Mouse (Mus musculus) heart, adult 11 months (tissue): ENCODE measurements around the gene Bicdl1.

Experiments used
- DNase-seq: peaks from one replicate; pipeline ENCODE4 v3.0.0; 2022

Gene Bicdl1

DNA sequence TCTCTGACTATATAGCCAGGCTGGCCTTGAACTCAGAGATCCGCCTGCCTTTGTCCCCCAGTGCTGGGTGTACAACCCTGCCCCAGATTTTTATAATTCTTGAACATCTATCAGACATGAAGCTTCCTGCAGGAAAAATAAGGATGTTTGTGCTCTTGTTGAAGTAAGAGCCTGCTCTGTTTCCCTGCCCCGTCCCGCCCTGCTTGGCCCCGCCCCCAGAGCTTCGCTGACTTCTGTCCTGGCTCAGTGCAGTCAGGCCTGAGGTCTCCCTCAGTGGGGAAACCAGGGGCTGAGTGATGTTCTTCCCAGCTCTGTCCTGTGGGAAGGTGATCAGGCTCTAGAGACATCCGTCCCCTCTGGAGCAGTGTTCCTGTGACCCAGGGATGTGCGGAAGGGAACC is 108.7 kb downstream of the Bicdl1 start:
- DNase-seq, result no peak

DNA sequence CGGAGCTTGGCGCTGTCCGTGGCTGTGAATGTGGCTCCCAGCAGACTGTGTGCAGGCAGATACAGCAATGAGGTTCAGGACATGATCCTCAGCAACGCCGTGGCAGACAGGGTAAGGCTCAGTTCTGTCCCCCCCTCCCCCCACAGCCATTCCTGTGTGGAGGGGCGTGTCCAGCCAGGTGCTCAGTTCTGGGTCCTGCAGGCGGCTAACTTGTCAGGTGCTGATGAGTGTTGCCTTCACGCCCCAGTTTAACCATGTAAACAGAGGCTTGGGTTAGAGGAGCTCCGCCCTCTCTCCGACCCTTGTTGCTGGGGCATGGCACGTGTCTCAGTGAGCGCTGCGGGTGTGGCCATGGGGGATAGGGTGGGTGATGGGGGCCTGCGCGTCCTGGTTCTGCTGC is 111.7 kb downstream of the Bicdl1 start:
- DNase-seq, result no peak

- DNase-seq, result peak; percentile 96
Measured at GRCm38 (mm10) chr5:115614948-115615347, 116.5 kb downstream of the Bicdl1 start.

GRCm38 (mm10) chr5:115613332-115613731 is 118.1 kb downstream of the Bicdl1 start:
- DNase-seq, result no peak

DNA sequence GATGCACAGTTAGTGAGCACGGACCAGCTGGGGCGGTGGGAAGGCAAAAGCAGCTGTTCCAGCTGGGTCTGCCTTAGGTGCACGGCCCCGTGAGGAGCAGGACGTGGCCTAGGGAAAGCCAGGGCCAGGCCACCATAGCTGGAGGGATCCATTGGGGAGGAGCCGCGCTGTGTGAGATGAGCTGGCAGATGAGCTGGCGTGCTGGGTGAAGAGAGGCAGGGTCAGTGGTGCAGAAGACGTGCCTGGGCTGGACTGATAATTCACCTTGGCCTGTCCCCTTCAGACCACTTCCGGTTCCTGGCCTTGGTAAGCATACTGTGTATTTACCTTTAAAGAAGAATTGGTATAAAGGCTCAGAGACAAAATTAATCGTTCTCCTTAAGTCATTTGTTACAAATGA is 119.9 kb downstream of the Bicdl1 start:
- DNase-seq, result no peak

- DNase-seq, result no peak
Measured at GRCm38 (mm10) chr5:115603561-115603960, 127.9 kb downstream of the Bicdl1 start.
